Mouse (Mus musculus): ENCODE results near the gene Gm20388. TPM values are rescaled to one million over a fixed set of nuclear protein-coding genes. Genes with fewer than 3 reads are reported as not detected.

The Gm20388 gene
- total RNA-seq, 1 experiment from 2014 or later = 10.0 TPM

- ATAC-seq (replicated peaks; ENCODE audit: insufficient number of reproducible peaks, low FRiP score, low TSS enrichment, poor library complexity, severe bottlenecking) = no peak
Measured at GRCm38 (mm10) chr8:120531775-120532516, 621.3 kb downstream of the Gm20388 start.

- no peak for ATAC-seq (replicated peaks; ENCODE audit: insufficient number of reproducible peaks, low FRiP score, low TSS enrichment, poor library complexity, severe bottlenecking)
Measured at GRCm38 (mm10) chr8:120532517-120533215, 622.0 kb downstream of the Gm20388 start.

GRCm38 (mm10) chr8:120533380-120533779 is 622.7 kb downstream of the Gm20388 start:
- no peak for ATAC-seq (replicated peaks; ENCODE audit: insufficient number of reproducible peaks, low FRiP score, low TSS enrichment, poor library complexity, severe bottlenecking)

- ATAC-seq (replicated peaks; ENCODE audit: insufficient number of reproducible peaks, low FRiP score, low TSS enrichment, poor library complexity, severe bottlenecking) = no peak
Measured at GRCm38 (mm10) chr8:120534080-120534479, 623.4 kb downstream of the Gm20388 start.

- peak; percentile 59 for ATAC-seq (replicated peaks; ENCODE audit: insufficient number of reproducible peaks, low FRiP score, low TSS enrichment, poor library complexity, severe bottlenecking)
Measured at GRCm38 (mm10) chr8:120534504-120535368, 624.1 kb downstream of the Gm20388 start.

- no peak for ATAC-seq (replicated peaks; ENCODE audit: insufficient number of reproducible peaks, low FRiP score, low TSS enrichment, poor library complexity, severe bottlenecking)
Measured at GRCm38 (mm10) chr8:120535452-120536305, 625.0 kb downstream of the Gm20388 start.

GRCm38 (mm10) chr8:120536306-120537206 is 625.9 kb downstream of the Gm20388 start:
- no peak for ATAC-seq (replicated peaks; ENCODE audit: insufficient number of reproducible peaks, low FRiP score, low TSS enrichment, poor library complexity, severe bottlenecking)

- ATAC-seq (replicated peaks; ENCODE audit: insufficient number of reproducible peaks, low FRiP score, low TSS enrichment, poor library complexity, severe bottlenecking) = no peak
Measured at GRCm38 (mm10) chr8:120537207-120537817, 626.7 kb downstream of the Gm20388 start.

GRCm38 (mm10) chr8:120537818-120538396 is 627.3 kb downstream of the Gm20388 start:
- ATAC-seq (replicated peaks; ENCODE audit: insufficient number of reproducible peaks, low FRiP score, low TSS enrichment, poor library complexity, severe bottlenecking) = no peak

- peak; percentile 72 for ATAC-seq (replicated peaks; ENCODE audit: insufficient number of reproducible peaks, low FRiP score, low TSS enrichment, poor library complexity, severe bottlenecking)
Measured at GRCm38 (mm10) chr8:120538397-120539240, 628.0 kb downstream of the Gm20388 start.

GRCm38 (mm10) chr8:120539381-120539774 is 628.7 kb downstream of the Gm20388 start:
- ATAC-seq (replicated peaks; ENCODE audit: insufficient number of reproducible peaks, low FRiP score, low TSS enrichment, poor library complexity, severe bottlenecking) = peak; percentile 44

- ATAC-seq (replicated peaks; ENCODE audit: insufficient number of reproducible peaks, low FRiP score, low TSS enrichment, poor library complexity, severe bottlenecking) = no peak
Measured at GRCm38 (mm10) chr8:120539775-120540625, 629.4 kb downstream of the Gm20388 start.

GRCm38 (mm10) chr8:120542995-120543394 is 632.4 kb downstream of the Gm20388 start:
- no peak for ATAC-seq (replicated peaks; ENCODE audit: insufficient number of reproducible peaks, low FRiP score, low TSS enrichment, poor library complexity, severe bottlenecking)

GRCm38 (mm10) chr8:120543416-120544055 is 632.9 kb downstream of the Gm20388 start:
- ATAC-seq (replicated peaks; ENCODE audit: insufficient number of reproducible peaks, low FRiP score, low TSS enrichment, poor library complexity, severe bottlenecking) = no peak

- no peak for ATAC-seq (replicated peaks; ENCODE audit: insufficient number of reproducible peaks, low FRiP score, low TSS enrichment, poor library complexity, severe bottlenecking)
Measured at GRCm38 (mm10) chr8:120544155-120544554, 633.5 kb downstream of the Gm20388 start.

Measured in monocyte, adult 5-6 weeks (primary cell).